Mouse (Mus musculus) heart, adult 8-10 months (tissue): ENCODE results near the gene Srp72. TPM values are rescaled to one million over a fixed set of nuclear protein-coding genes. Genes with fewer than 3 reads are reported as not detected.

Experiments used
- DNase-seq: peaks from one replicate; pipeline ENCODE4 v3.0.0; 2022; ENCODE audit warnings: low spot score
- total RNA-seq, 4 experiments: library from RNA; stranded (reverse); gene quantifications; 2 replicates each; pipeline ENCODE4 v1.2.4; 2022

Srp72 gene
- total RNA-seq, 4 experiments from 2014 or later = 45.0 to 54.1 (median 49.1) TPM

GRCm38 (mm10) chr5:77044362-77044761 is 69.9 kb downstream of the Srp72 start:
- DNase-seq = no peak

Other genes starting within 250 kb of the Srp72 start
- gene Aasdh, start 69.2 kb upstream of the Srp72 start, total RNA-seq = 10 to 100 TPM; 12.5 to 23.2 (median 17.8) TPM
- 100 to 1,000 TPM; 149 to 170 (median 159) TPM for gene Paics, start 23.4 kb upstream of the Srp72 start, total RNA-seq
- gene Ppat, start 23.1 kb upstream of the Srp72 start, total RNA-seq = 10 to 100 TPM; 12.7 to 20.9 (median 17.6) TPM
- gene Arl9, start 29.4 kb downstream of the Srp72 start, total RNA-seq = not detected
- gene Thegl, start 41.3 kb downstream of the Srp72 start, total RNA-seq = not detected
- gene Hopx, start 140.4 kb downstream of the Srp72 start, total RNA-seq = 100 to 1,000 TPM; 354 to 475 (median 429) TPM
- not detected for gene Spink2, start 236.8 kb downstream of the Srp72 start, total RNA-seq